Mouse (Mus musculus) neural tube, embryonic 14.5 days (tissue): ENCODE data around the gene Rabl2. TPM values are rescaled to one million over a fixed set of nuclear protein-coding genes. Genes with fewer than 3 reads are reported as not detected.
A peak's percentile ranks its signal among the peaks of the same experiment; 100 is the strongest.

Source experiments
- ATAC-seq: fragments of 200-750 bp; cut with Nextera tagmentation; 2 replicates; pipeline ENCODE4 v1.8.0; 2017; ENCODE audit warnings: low read depth, mild to moderate bottlenecking, moderate TSS enrichment, moderate library complexity
- H3K27ac ChIP-seq: fragments of 300-500 bp; sonication (generic); 2 replicates; pipeline ENCODE4 v1.5.1; 2014; ENCODE audit warnings: low read depth, mild to moderate bottlenecking, control low read depth, low read length, moderate library complexity, mixed read lengths
- H3K27me3 ChIP-seq: fragments of 300-500 bp; sonication (generic); 2 replicates; pipeline ENCODE4 v1.6.1; 2014; ENCODE audit warnings: low read length; ENCODE audit not compliant: control insufficient read depth, insufficient read depth
- H3K36me3 ChIP-seq: fragments of 300-500 bp; sonication (generic); 2 replicates; pipeline ENCODE4 v1.6.1; 2014; ENCODE audit warnings: low read length, mixed read lengths; ENCODE audit not compliant: control insufficient read depth, insufficient read depth
- H3K4me1 ChIP-seq: fragments of 300-500 bp; sonication (generic); 2 replicates; pipeline ENCODE4 v1.6.1; 2014; ENCODE audit warnings: low read length; ENCODE audit not compliant: control insufficient read depth, insufficient read depth
- H3K4me2 ChIP-seq: fragments of 300-500 bp; sonication (generic); 2 replicates; pipeline ENCODE4 v1.6.1; 2014; ENCODE audit warnings: mild to moderate bottlenecking, low read depth, low read length, control low read depth
- H3K4me3 ChIP-seq: fragments of 300-500 bp; sonication (generic); 2 replicates; pipeline ENCODE4 v1.5.1; 2014; ENCODE audit warnings: low read depth, low read length, control low read depth, mixed read lengths
- H3K9ac ChIP-seq: fragments of 300-500 bp; sonication (generic); replicated peaks from 2 replicates; pipeline ENCODE4 v1.6.1; 2014; ENCODE audit warnings: low read depth, mild to moderate bottlenecking, control low read depth, low read length, mixed read lengths
- H3K9me3 ChIP-seq: fragments of 300-500 bp; sonication (generic); 2 replicates; pipeline ENCODE4 v1.6.1; 2016; ENCODE audit warnings: low read length; ENCODE audit not compliant: control insufficient read depth
- WGBS: fragments of 180-500 bp; shearing (Covaris S2); extraction: QIAGEN DNeasy Blood & Tissue Kit; methylation state at CpG from one replicate; pipeline ENCODE4 v1.1.7; 2014; 5-methylcytosine and 5-hydroxymethylcytosine counted together
- polyA plus RNA-seq: library from polyadenylated mRNA; unstranded; fragments of >200 nt; fragmentation: Nextera tagmentation; extraction: Ambion mirVana; gene quantifications from 2 replicates; pipeline ENCODE4 v1.2.1, GENCODE M21; 2014

Gene Rabl2
- polyA plus RNA-seq, 1 experiment from 2014 or later, result 99.6 TPM

- ATAC-seq, result no peak
- peaks cover 15% of the 10 kb centered on the region; the same call in 1 of the 2 replicates for H3K36me3 ChIP-seq
- no peak overlapping the region for H3K27ac ChIP-seq
- no peaks in the 10 kb centered on the region for H3K27me3 ChIP-seq
- H3K4me3 ChIP-seq, result no peak overlapping the region
- peaks cover 13% of the 10 kb centered on the region; the same call in 1 of the 2 replicates for H3K4me1 ChIP-seq
- WGBS, result 87% methylated on average over 7 of the region's 7 CpGs
- no peak overlapping the region for H3K4me2 ChIP-seq
- no peaks in the 10 kb centered on the region for H3K9me3 ChIP-seq
- H3K9ac ChIP-seq, result no peak overlapping the region
Observed at GRCm38 (mm10) chr15:89544171-89544570, 47.6 kb downstream of the Rabl2 start.

GRCm38 (mm10) chr15:89533843-89534207 lies 57.9 kb downstream of the Rabl2 start:
- H3K4me3 ChIP-seq, result peak overlapping the region; percentile 42
- H3K27ac ChIP-seq, result no peak overlapping the region
- peaks cover 24% of the 10 kb centered on the region for H3K4me1 ChIP-seq
- no peaks in the 10 kb centered on the region for H3K27me3 ChIP-seq
- H3K4me2 ChIP-seq, result peak overlapping the region; percentile 81
- ATAC-seq, result no peak
- WGBS, result 87% methylated on average over 10 of the region's 10 CpGs
- H3K36me3 ChIP-seq, result no peaks in the 10 kb centered on the region
- no peaks in the 10 kb centered on the region for H3K9me3 ChIP-seq
- H3K9ac ChIP-seq, result 0 out of 2 replicates have a peak overlapping the region, but pooled peaks have one; percentile 29

GRCm38 (mm10) chr15:89532924-89533842 lies 58.5 kb downstream of the Rabl2 start:
- Histone ChIP-seq H3K4me2 (peak overlapping the region; percentile 81), H3K9ac (peak overlapping the region; percentile 59), H3K4me3 (peak overlapping the region; percentile 42), H3K4me1 (peaks cover 24% of the 10 kb centered on the region), H3K9me3 (no peaks in the 10 kb centered on the region), H3K27me3 (no peaks in the 10 kb centered on the region), H3K36me3 (no peaks in the 10 kb centered on the region), H3K27ac (peak overlapping the region; percentile 83)
- 67% methylated on average over 23 of the region's 23 CpGs for WGBS
- peak; percentile 62 for ATAC-seq

Other genes with a start within 250 kb of the Rabl2 start
- 19.8 and 28.6 TPM in 2 replicates for gene Lmf2, start 236.3 kb downstream of the Rabl2 start, polyA plus RNA-seq
- 89.5 and 90.2 TPM in 2 replicates for gene Ncaph2, start 236.2 kb downstream of the Rabl2 start, polyA plus RNA-seq
- gene Sco2, start 218.1 kb downstream of the Rabl2 start, polyA plus RNA-seq, result 20.0 and 24.3 TPM in 2 replicates
- gene Tymp, start 214.9 kb downstream of the Rabl2 start, polyA plus RNA-seq, result 3.5 and 3.7 TPM in 2 replicates
- 1.3 TPM in 2 replicates for gene Odf3b, start 212.6 kb downstream of the Rabl2 start, polyA plus RNA-seq
- 0.07 TPM in 1 of 2 replicates, not detected in the other for gene Klhdc7b, start 207.0 kb downstream of the Rabl2 start, polyA plus RNA-seq
- gene Syce3, start 181.4 kb downstream of the Rabl2 start, polyA plus RNA-seq, result not detected in 2 replicates
- gene Cpt1b, start 166.1 kb downstream of the Rabl2 start, polyA plus RNA-seq, result 1.2 and 1.4 TPM in 2 replicates
- gene C730034F03Rik, start 162.3 kb downstream of the Rabl2 start, polyA plus RNA-seq, result 5.8 and 6.4 TPM in 2 replicates
- 0.20 TPM in 1 of 2 replicates, not detected in the other for gene Gm44502, start 162.2 kb downstream of the Rabl2 start, polyA plus RNA-seq
- gene Chkb, start 162.0 kb downstream of the Rabl2 start, polyA plus RNA-seq, result 76.5 and 80.9 TPM in 2 replicates
- 64.5 and 73.1 TPM in 2 replicates for gene Mapk8ip2, start 138.0 kb downstream of the Rabl2 start, polyA plus RNA-seq
- gene Arsa, start 114.5 kb downstream of the Rabl2 start, polyA plus RNA-seq, result 17.3 and 18.9 TPM in 2 replicates
- 7.4 and 10.1 TPM in 2 replicates for gene Shank3, start 92.3 kb downstream of the Rabl2 start, polyA plus RNA-seq
- gene Acr, start 23.6 kb downstream of the Rabl2 start, polyA plus RNA-seq, result 2.0 and 2.6 TPM in 2 replicates
- gene Syt10, start 249.9 kb upstream of the Rabl2 start, polyA plus RNA-seq, result 6.5 and 10.2 TPM in 2 replicates